Mouse (Mus musculus) myocyte (in vitro differentiated cells): Measurements from ENCODE around the gene Ddah2. TPM values are rescaled to one million over a fixed set of nuclear protein-coding genes. Genes with fewer than 3 reads are reported as not detected.
A peak's percentile ranks its signal among the peaks of the same experiment; 100 is the strongest.

Source experiments
- H3K27me3 ChIP-seq: one replicate; pipeline ENCODE4 v1.6.1; 2011; ENCODE audit not compliant: control insufficient read depth, insufficient read depth, insufficient read length
- H3K36me3 ChIP-seq: one replicate; pipeline ENCODE4 v1.6.1; 2011; ENCODE audit not compliant: control insufficient read depth, insufficient read depth
- H3K4me2 ChIP-seq: one replicate; pipeline ENCODE4 v1.6.1; 2011; ENCODE audit warnings: low read depth, control low read depth
- H3K4me3 ChIP-seq: one replicate; pipeline ENCODE4 v1.5.1; 2011; ENCODE audit warnings: mild to moderate bottlenecking, control low read depth, moderate library complexity
- H3K79me2 ChIP-seq: one replicate; pipeline ENCODE4 v1.6.1; 2011; ENCODE audit not compliant: control insufficient read depth, insufficient read depth
- H3ac ChIP-seq: one replicate; pipeline ENCODE4 v1.6.1; 2011; ENCODE audit not compliant: control insufficient read depth, insufficient read length
- CEBPB ChIP-seq: IDR thresholded peaks from 2 replicates; pipeline ENCODE4 v1.6.1; 2011; ENCODE audit warnings: mild to moderate bottlenecking, moderate library complexity; ENCODE audit not compliant: poor library complexity, insufficient read depth, severe bottlenecking
- E2F4 ChIP-seq: IDR thresholded peaks from one replicate; pipeline ENCODE4 v1.6.1; 2011; ENCODE audit warnings: mild to moderate bottlenecking, control low read depth, moderate library complexity; ENCODE audit not compliant: insufficient read depth
- MAX ChIP-seq: IDR thresholded peaks from one replicate; pipeline ENCODE4 v1.6.1; 2011; ENCODE audit warnings: low read depth, mild to moderate bottlenecking, control low read depth
- MYOD1 ChIP-seq, 3 experiments: IDR thresholded peaks; one replicate each; pipeline ENCODE4 v1.6.1; 2011; ENCODE audit warnings: control low read depth in 2 of 3, low read depth in 2 of 3, mild to moderate bottlenecking in 2 of 3, moderate library complexity in 1 of 3; ENCODE audit not compliant: insufficient read length in 2 of 3, control insufficient read depth in 1 of 3
- MYOG ChIP-seq, 3 experiments: IDR thresholded peaks; one replicate each; pipeline ENCODE4 v1.6.1; 2011; ENCODE audit warnings: control low read depth in 2 of 3, low read depth in 2 of 3, mild to moderate bottlenecking in 2 of 3; ENCODE audit not compliant: insufficient read length in 2 of 3, control insufficient read depth in 1 of 3, insufficient read depth in 1 of 3
- POLR2A ChIP-seq: IDR thresholded peaks from one replicate; pipeline ENCODE4 v1.6.1; 2011; ENCODE audit warnings: low read depth, mild to moderate bottlenecking, control low read depth, moderate library complexity; ENCODE audit not compliant: insufficient read length
- POLR2AphosphoS2 ChIP-seq: IDR thresholded peaks from one replicate; pipeline ENCODE4 v1.6.1; 2011; ENCODE audit warnings: low read depth, control low read depth; ENCODE audit not compliant: insufficient read length
- REST ChIP-seq: IDR thresholded peaks from one replicate; pipeline ENCODE4 v1.6.1; 2011; ENCODE audit warnings: mild to moderate bottlenecking, control low read depth, moderate library complexity; ENCODE audit not compliant: insufficient read depth, insufficient read length
- SRF ChIP-seq: IDR thresholded peaks from one replicate; pipeline ENCODE4 v1.6.1; 2011; ENCODE audit warnings: low read depth; ENCODE audit not compliant: control insufficient read depth, insufficient read length
- TCF12 ChIP-seq: IDR thresholded peaks from one replicate; pipeline ENCODE4 v1.6.1; 2011; ENCODE audit warnings: mild to moderate bottlenecking, control low read depth; ENCODE audit not compliant: poor library complexity, insufficient read depth, severe bottlenecking
- TCF3 ChIP-seq: IDR thresholded peaks from one replicate; pipeline ENCODE4 v1.6.1; 2011; ENCODE audit warnings: low read depth, control low read depth; ENCODE audit not compliant: insufficient read length
- USF1 ChIP-seq: IDR thresholded peaks from one replicate; pipeline ENCODE4 v1.6.1; 2011; ENCODE audit warnings: low read depth, mild to moderate bottlenecking, control low read depth, moderate library complexity
- polyA plus RNA-seq: library from polyadenylated mRNA; unstranded; fragments of >200 nt; fragmentation: generic; extraction: Trizol; gene quantifications from one replicate; pipeline ENCODE4 v1.2.1, GENCODE M21; 2012; ENCODE audit warnings: missing spikeins

The Ddah2 gene
- polyA plus RNA-seq, 1 experiment: 101 TPM

- Histone ChIP-seq H3K4me2 (no peak within 1 kb of the TSS), H3K36me3 (no peaks in the 10 kb centered on the region), H3K79me2 (no peaks in the 10 kb centered on the region), H3K4me3 (no peak within 1 kb of the TSS), H3ac (no peak within 1 kb of the TSS), H3K27me3 (no peaks in the 10 kb centered on the region)
- TF ChIP-seq MYOD1 (IDR thresholded peaks at IDR 0.05; ENCODE audit: control insufficient read depth in 1 of 3, insufficient read length in 2 of 3, low read depth in 2 of 3): no peak
- TF ChIP-seq TCF12: no peak
- no peak for TF ChIP-seq POLR2AphosphoS2
- no peak for TF ChIP-seq USF1
- no peak for TF ChIP-seq REST
- no peak for TF ChIP-seq TCF3
- no peak for TF ChIP-seq POLR2A
- no peak for TF ChIP-seq SRF
- no peak for TF ChIP-seq MYOG (IDR thresholded peaks at IDR 0.05; ENCODE audit: control insufficient read depth in 1 of 3, insufficient read depth in 1 of 3, insufficient read length in 2 of 3, low read depth in 2 of 3)
- TF ChIP-seq E2F4: no peak
Observed at GRCm38 (mm10) chr17:35027277-35028068, 31.4 kb upstream of the Ddah2 start, which contains the start of gene Sapcd1. Gene Sapcd1, minus strand, starts transcription at chr17:35028016.

DNA sequence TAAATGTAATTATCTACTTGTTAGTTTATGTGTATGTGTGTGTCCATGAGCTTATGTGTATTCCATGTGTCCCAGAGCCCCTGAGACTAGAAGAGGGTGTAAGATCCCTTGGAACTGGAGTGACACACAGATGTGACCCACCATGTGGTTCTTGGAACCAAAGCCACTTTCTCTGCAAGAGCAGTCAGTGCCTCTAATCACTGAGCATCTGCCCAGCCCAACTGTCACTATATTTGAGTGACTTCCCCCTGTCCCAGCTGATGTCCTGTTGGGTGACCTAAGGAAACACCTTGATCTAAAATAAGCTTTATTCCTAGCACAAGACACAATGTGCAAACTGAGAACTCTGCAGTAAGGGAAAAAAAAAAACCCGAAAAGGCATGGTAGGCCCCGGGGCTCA, 30.5 kb upstream of the Ddah2 start:
- no peaks in the 10 kb centered on the region for H3K79me2 ChIP-seq
- TF ChIP-seq MYOD1 (IDR thresholded peaks at IDR 0.05; ENCODE audit: control insufficient read depth in 1 of 3, insufficient read length in 2 of 3, low read depth in 2 of 3) (no peak), POLR2AphosphoS2 (no peak), TCF3 (no peak), MYOG (IDR thresholded peaks at IDR 0.05; ENCODE audit: control insufficient read depth in 1 of 3, insufficient read depth in 1 of 3, insufficient read length in 2 of 3, low read depth in 2 of 3) (no peak), POLR2A (no peak), E2F4 (no peak), TCF12 (no peak), USF1 (no peak), SRF (no peak), CEBPB (no peak), REST (no peak), MAX (no peak)
- no peaks in the 10 kb centered on the region for H3K36me3 ChIP-seq
- no peak overlapping the region for H3ac ChIP-seq
- H3K4me3 ChIP-seq: no peak overlapping the region
- no peaks in the 10 kb centered on the region for H3K27me3 ChIP-seq
- H3K4me2 ChIP-seq: no peak overlapping the region

DNA sequence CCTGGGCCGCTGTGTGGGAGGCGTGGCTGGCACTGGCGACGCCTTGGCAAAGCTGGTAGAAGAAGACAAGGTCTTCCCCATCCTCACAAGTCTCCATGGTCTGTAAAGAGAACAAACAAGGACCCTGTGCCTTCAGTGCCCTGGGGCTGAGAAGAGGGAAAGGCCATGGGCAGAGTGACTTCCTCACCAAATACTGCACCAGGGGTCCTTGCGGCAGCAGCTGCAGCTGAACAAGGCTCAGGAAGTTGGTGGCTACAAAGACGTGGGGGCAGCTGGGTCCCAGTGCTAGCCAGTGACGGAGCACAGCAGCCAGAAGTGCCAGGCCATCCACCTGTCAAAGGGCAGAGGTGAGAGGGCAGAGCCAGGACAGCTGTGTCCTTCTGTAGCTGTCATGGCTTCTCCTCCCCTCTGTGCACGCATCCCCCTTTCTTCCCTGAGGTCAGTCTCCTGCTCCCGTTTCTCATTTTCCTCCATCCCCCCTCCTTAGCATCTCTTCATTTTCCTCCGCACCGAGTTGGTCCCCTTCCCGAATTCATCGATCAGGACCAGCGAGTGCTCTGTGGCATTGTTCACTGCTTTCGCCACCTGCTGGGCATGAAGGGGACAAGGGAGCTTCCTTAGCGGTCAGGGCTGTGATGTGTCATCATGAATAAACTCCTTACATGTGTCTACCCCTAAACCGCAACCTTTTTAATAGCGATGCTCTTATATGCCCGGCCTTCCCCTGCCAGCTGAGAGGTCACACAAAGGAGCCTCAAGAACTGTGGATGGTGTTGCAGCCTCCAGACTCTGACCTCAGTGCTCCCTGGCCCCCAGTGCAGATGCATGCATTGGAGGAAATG, 28.9 kb upstream of the Ddah2 start:
- Histone ChIP-seq H3K4me3 (no peak overlapping the region), H3ac (no peak overlapping the region), H3K79me2 (no peaks in the 10 kb centered on the region), H3K27me3 (no peaks in the 10 kb centered on the region), H3K36me3 (no peaks in the 10 kb centered on the region), H3K4me2 (peak overlapping the region; percentile 45)
- TF ChIP-seq POLR2AphosphoS2: no peak
- TF ChIP-seq MYOD1 (IDR thresholded peaks at IDR 0.05; ENCODE audit: control insufficient read depth in 1 of 3, insufficient read length in 2 of 3, low read depth in 2 of 3): peak in 2 of 3 experiments; percentile 56 to 86
- TF ChIP-seq MYOG (IDR thresholded peaks at IDR 0.05; ENCODE audit: control insufficient read depth in 1 of 3, insufficient read depth in 1 of 3, insufficient read length in 2 of 3, low read depth in 2 of 3): peak in 2 of 3 experiments; percentile 75 to 80

GRCm38 (mm10) chr17:35031272-35031671, 27.6 kb upstream of the Ddah2 start:
- Histone ChIP-seq H3K36me3 (no peaks in the 10 kb centered on the region), H3K4me3 (no peak overlapping the region), H3K27me3 (no peaks in the 10 kb centered on the region), H3K4me2 (no peak overlapping the region), H3K79me2 (no peaks in the 10 kb centered on the region), H3ac (no peak overlapping the region)
- TF ChIP-seq USF1 (no peak), MAX (no peak), TCF3 (no peak), CEBPB (no peak)

GRCm38 (mm10) chr17:35031880-35032279, 27.0 kb upstream of the Ddah2 start:
- Histone ChIP-seq H3K4me3 (no peak overlapping the region), H3K36me3 (no peaks in the 10 kb centered on the region), H3K4me2 (no peak overlapping the region), H3K79me2 (no peaks in the 10 kb centered on the region), H3K27me3 (no peaks in the 10 kb centered on the region), H3ac (no peak overlapping the region)
- TF ChIP-seq MAX: no peak
- TF ChIP-seq MYOD1 (IDR thresholded peaks at IDR 0.05; ENCODE audit: control insufficient read depth in 1 of 3, insufficient read length in 2 of 3, low read depth in 2 of 3): no peak
- TF ChIP-seq TCF3: no peak
- TF ChIP-seq E2F4: no peak
- no peak for TF ChIP-seq CEBPB
- no peak for TF ChIP-seq POLR2AphosphoS2
- no peak for TF ChIP-seq MYOG (IDR thresholded peaks at IDR 0.05; ENCODE audit: control insufficient read depth in 1 of 3, insufficient read depth in 1 of 3, insufficient read length in 2 of 3, low read depth in 2 of 3)
- TF ChIP-seq TCF12: no peak
- no peak for TF ChIP-seq SRF
- TF ChIP-seq POLR2A: no peak
- TF ChIP-seq USF1: no peak
- no peak for TF ChIP-seq REST
